Mouse (Mus musculus) embryonic facial prominence, embryonic 14.5 days (tissue): Measurements from ENCODE around the gene Tet3. TPM values are rescaled to one million over a fixed set of nuclear protein-coding genes. Genes with fewer than 3 reads are reported as not detected.

Source experiments
- ATAC-seq: fragments of 200-750 bp; cut with Nextera tagmentation; 2 replicates; pipeline ENCODE4 v1.8.0; 2017; ENCODE audit warnings: low read depth, moderate number of reproducible peaks, moderate TSS enrichment
- DNase-seq: peaks from one replicate; pipeline ENCODE4 v3.0.0-alpha.2; 2015; ENCODE audit warnings: low spot score
- H3K27ac ChIP-seq: fragments of 300-500 bp; sonication (generic); replicated peaks from 2 replicates; pipeline ENCODE4 v1.5.1; 2014; ENCODE audit warnings: low read depth, mild to moderate bottlenecking, low read length, moderate library complexity
- H3K27me3 ChIP-seq: fragments of 300-500 bp; sonication (generic); replicated peaks from 2 replicates; pipeline ENCODE4 v1.6.1; 2014; ENCODE audit warnings: low read length; ENCODE audit not compliant: control insufficient read depth, insufficient read depth
- H3K36me3 ChIP-seq: fragments of 300-500 bp; sonication (generic); 2 replicates; pipeline ENCODE4 v1.6.1; 2014; ENCODE audit warnings: low read length, mixed read lengths; ENCODE audit not compliant: control insufficient read depth, insufficient read depth
- H3K4me1 ChIP-seq: fragments of 300-500 bp; sonication (generic); 2 replicates; pipeline ENCODE4 v1.6.1; 2014; ENCODE audit warnings: antibody characterized with exemption, low read length; ENCODE audit not compliant: control insufficient read depth, insufficient read depth
- H3K4me2 ChIP-seq: fragments of 300-500 bp; sonication (generic); 2 replicates; pipeline ENCODE4 v1.6.1; 2014; ENCODE audit warnings: low read depth, mild to moderate bottlenecking, low read length, moderate library complexity, mixed read lengths
- H3K4me3 ChIP-seq: fragments of 300-500 bp; sonication (generic); 2 replicates; pipeline ENCODE4 v1.5.1; 2014; ENCODE audit warnings: low read depth, mild to moderate bottlenecking, low read length
- H3K9ac ChIP-seq: fragments of 300-500 bp; sonication (generic); 2 replicates; pipeline ENCODE4 v1.6.1; 2014; ENCODE audit warnings: low read depth, mild to moderate bottlenecking, low read length, moderate library complexity, mixed read lengths
- H3K9me3 ChIP-seq: fragments of 300-500 bp; sonication (generic); 2 replicates; pipeline ENCODE4 v1.6.1; 2016; ENCODE audit warnings: low read length; ENCODE audit not compliant: control insufficient read depth
- WGBS: fragments of 180-500 bp; shearing (Covaris S2); extraction: QIAGEN DNeasy Blood & Tissue Kit; methylation state at CpG from one replicate; pipeline ENCODE4 v1.1.7; 2014; 5-methylcytosine and 5-hydroxymethylcytosine counted together
- polyA plus RNA-seq: library from polyadenylated mRNA; unstranded; fragments of >200 nt; fragmentation: Nextera tagmentation; extraction: Ambion mirVana; gene quantifications from 2 replicates; pipeline ENCODE4 v1.2.1, GENCODE M21; 2014

Tet3 gene
- polyA plus RNA-seq, result 32.4 and 37.3 TPM in 2 replicates

DNA sequence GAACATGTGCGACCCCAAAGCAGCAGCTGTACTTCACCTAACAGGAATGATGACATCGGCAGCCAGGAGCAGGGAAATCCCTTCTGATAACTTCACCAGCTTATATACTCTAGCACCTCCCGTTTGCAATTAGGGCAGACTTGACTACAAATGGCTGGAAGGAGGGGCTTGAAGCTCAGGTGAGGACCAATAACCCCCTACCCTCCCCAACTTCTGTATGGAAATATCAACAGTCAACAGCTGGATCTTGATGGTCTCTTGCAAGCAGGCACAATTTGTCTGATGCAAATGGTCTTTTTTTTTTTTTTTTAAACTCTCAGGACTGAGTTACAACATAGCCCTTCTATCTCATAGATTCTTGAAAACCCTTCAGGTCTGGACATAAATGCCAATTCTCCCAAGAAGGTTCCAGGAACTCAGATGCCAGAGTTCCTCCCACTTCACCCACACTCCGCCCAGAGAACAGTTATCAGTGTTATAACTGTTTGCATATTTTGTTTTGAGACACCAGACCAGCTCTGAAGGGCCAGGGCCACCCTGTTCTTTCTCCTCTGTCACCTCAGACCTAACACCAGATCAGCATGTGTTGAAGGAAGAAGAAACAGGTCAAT is at the start of gene Tet3:
Gene Tet3 (minus strand): TSS at position 51 of the 611 bp plus-strand sequence.
- Histone ChIP-seq H3K4me3 (no peak within 1 kb of the TSS), H3K4me1 (peaks cover 18% of the 10 kb centered on the region), H3K9me3 (no peaks in the 10 kb centered on the region), H3K27me3 (no peaks in the 10 kb centered on the region), H3K27ac (0 out of 2 replicates have a peak within 1 kb of the TSS, but pooled peaks have one; percentile 24), H3K4me2 (peak within 1 kb of the TSS; percentile 86; the same call in 1 of the 2 replicates), H3K36me3 (no peaks in the 10 kb centered on the region), H3K9ac (no peak within 1 kb of the TSS)
- 61% methylated on average over 4 of the region's 4 CpGs for WGBS
- ATAC-seq, result no peak
- no peak for DNase-seq

DNA sequence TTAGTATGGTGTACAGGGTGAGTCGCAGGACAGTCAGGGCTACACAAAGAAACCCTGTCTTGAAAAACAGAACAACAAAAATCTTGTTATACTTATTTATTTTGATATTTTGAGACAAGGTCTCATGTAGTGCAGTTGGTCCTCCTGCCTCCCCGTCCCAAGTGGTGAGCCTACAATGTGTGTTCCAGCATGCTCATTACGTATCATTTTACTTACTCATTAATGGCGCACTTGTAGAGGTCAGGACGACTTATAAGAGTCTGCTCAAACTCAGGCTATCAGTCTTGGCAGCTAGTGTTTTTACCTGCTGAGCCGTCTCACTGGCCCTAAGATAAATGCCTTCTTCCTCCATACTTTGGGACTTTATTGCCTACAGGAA is 48.3 kb upstream of the Tet3 start:
- DNase-seq (no peak), ATAC-seq (peak; percentile 7)
- H3K9me3 ChIP-seq, result no peaks in the 10 kb centered on the region
- H3K4me1 ChIP-seq, result peaks cover 9% of the 10 kb centered on the region; the same call in 1 of the 2 replicates
- H3K27ac ChIP-seq, result peak overlapping the region; percentile 90
- WGBS, result 28% methylated on average over 6 of the region's 6 CpGs
- no peaks in the 10 kb centered on the region for H3K27me3 ChIP-seq
- H3K4me3 ChIP-seq, result peak overlapping the region; percentile 57
- H3K36me3 ChIP-seq, result no peaks in the 10 kb centered on the region
- H3K9ac ChIP-seq, result peak overlapping the region; percentile 72
- H3K4me2 ChIP-seq, result peak overlapping the region; percentile 70

DNA sequence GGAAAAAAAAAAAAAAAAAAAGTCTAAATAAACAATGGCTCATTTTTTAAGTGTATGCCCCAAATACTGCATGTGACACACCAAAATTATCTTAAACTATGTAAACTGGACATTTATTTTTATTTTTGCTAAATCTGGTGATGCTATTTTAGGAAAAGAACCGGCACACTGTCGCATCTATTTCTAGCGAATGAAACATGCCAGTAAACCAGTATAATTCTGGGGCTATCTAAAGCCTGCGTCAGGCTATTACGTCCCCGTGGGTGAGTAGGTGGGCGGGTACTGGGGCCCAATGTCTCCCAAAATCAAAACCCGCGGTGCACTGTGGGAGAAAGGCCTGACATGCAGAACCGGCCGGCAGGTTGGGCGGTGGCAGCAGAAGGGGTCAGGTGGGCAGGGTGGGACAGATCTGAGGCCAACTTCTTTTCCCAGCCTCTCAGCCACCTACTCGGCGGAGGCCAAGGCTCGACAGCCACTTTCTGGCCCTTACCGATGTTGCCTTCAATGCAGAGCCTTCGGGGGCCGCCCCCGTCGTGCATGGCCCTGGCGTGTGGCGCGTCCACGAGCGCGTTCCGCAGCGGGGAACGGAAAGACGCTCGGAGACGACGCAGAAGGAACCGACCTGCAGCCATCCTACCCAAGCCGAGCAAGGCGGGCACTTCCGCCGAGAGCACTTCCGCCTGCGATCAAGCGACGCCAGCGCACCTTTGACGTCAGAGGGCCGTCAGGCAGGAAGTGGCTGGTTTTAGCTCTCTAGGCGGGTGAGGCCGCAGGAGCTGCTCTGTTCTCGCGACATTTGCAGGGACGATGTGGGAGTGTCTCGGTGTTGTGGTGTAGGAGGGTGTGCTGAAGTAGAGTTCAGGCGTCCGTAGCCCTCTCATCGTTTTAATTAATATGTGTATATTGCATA is 47.6 kb upstream of the Tet3 start, which contains the start of gene Dguok:
Gene Dguok (minus strand): TSS at position 712 of the 910 bp plus-strand sequence.
- Histone ChIP-seq H3K4me1 (peaks cover 9% of the 10 kb centered on the region; the same call in 1 of the 2 replicates), H3K36me3 (no peaks in the 10 kb centered on the region), H3K9ac (peak within 1 kb of the TSS; percentile 72), H3K27ac (peak within 1 kb of the TSS; percentile 90), H3K9me3 (no peaks in the 10 kb centered on the region), H3K4me3 (peak within 1 kb of the TSS; percentile 57), H3K27me3 (no peaks in the 10 kb centered on the region), H3K4me2 (peak within 1 kb of the TSS; percentile 70)
- peak; percentile 100 for ATAC-seq
- 1% methylated on average over 45 of the region's 54 CpGs for WGBS
- DNase-seq, result peak; percentile 100

DNA sequence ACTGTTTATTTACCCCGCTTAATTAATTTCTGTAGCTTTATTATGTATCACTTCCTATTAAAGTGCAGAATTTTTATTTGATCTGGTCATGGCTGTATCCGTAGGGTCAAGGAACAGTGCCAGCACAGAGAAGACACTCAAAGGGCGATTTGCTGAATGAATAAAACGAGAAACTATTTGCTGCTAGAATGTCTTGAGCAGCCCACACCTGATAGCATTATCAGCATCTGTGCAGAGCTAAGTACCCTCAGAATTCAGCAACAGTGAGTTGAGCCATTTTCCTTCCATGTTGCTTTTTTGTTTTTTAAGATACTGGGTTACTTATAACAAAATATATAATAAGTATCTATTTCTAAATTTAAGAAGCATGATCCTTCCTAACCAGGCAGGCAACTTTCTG is 46.7 kb upstream of the Tet3 start:
- DNase-seq (no peak), ATAC-seq (no peak)
- Histone ChIP-seq H3K36me3 (0 out of 2 replicates have a peak, but pooled peaks cover 2% of the 10 kb centered on the region), H3K9ac (peak overlapping the region; percentile 72; the same call in 1 of the 2 replicates), H3K4me3 (peak overlapping the region; percentile 57), H3K27ac (peak overlapping the region; percentile 90; the same call in 1 of the 2 replicates), H3K27me3 (no peaks in the 10 kb centered on the region), H3K4me1 (peaks cover 9% of the 10 kb centered on the region; the same call in 1 of the 2 replicates), H3K4me2 (peak overlapping the region; percentile 70), H3K9me3 (no peaks in the 10 kb centered on the region)
- WGBS, result 92% methylated on average over 4 of the region's 4 CpGs

DNA sequence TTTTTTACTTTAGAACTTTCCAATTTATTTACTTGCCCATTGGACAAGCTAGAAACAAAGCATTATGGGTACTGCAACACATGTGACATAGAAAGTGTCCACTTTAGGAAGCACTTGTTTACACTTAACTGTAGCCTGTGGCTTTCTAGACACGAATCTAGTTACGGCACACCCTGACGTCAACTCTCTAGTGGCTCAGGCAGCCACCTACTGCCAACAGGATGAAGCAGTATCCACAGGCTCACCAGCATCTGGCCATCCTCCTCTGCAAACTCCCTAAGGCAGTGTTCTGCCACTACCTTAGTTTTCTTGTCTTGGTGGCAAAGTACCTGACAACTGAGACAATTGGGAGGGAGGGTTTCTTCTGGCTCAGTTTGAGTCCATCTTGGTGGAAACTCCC is 44.5 kb upstream of the Tet3 start:
- no peaks in the 10 kb centered on the region for H3K9me3 ChIP-seq
- H3K27ac ChIP-seq, result no peak overlapping the region
- H3K27me3 ChIP-seq, result no peaks in the 10 kb centered on the region
- no peak for DNase-seq
- WGBS, result 74% methylated on average over 3 of the region's 3 CpGs
- no peak for ATAC-seq
- 0 out of 2 replicates have a peak, but pooled peaks cover 4% of the 10 kb centered on the region for H3K36me3 ChIP-seq
- no peak overlapping the region for H3K4me2 ChIP-seq
- no peak overlapping the region for H3K4me3 ChIP-seq
- H3K9ac ChIP-seq, result no peak overlapping the region
- H3K4me1 ChIP-seq, result peaks cover 9% of the 10 kb centered on the region; the same call in 1 of the 2 replicates

DNA sequence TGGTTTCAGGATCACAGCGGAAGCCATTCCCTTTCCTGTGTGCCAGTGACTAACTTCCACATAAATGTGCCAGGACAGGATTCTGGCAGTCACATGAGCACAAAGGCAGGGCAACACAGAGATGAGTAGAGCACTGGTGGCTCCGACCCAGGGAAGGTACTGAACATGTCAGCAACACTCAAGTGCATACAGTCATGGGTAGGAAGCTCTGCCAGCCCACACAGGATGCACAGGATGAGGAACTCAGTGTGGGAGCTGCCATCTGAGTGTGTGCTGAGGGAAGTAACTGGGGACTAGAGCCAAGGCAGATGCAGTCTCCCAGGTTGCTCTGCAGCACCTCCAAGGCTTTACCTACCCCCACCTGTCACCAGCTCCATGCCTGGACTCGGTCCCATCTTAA is 43.8 kb upstream of the Tet3 start:
- DNase-seq (no peak), ATAC-seq (no peak)
- Histone ChIP-seq H3K4me3 (no peak overlapping the region), H3K9ac (no peak overlapping the region), H3K36me3 (0 out of 2 replicates have a peak, but pooled peaks cover 4% of the 10 kb centered on the region), H3K4me2 (no peak overlapping the region), H3K4me1 (peaks cover 9% of the 10 kb centered on the region; the same call in 1 of the 2 replicates), H3K27ac (no peak overlapping the region), H3K9me3 (no peaks in the 10 kb centered on the region), H3K27me3 (no peaks in the 10 kb centered on the region)
- 73% methylated on average over 3 of the region's 3 CpGs for WGBS

DNA sequence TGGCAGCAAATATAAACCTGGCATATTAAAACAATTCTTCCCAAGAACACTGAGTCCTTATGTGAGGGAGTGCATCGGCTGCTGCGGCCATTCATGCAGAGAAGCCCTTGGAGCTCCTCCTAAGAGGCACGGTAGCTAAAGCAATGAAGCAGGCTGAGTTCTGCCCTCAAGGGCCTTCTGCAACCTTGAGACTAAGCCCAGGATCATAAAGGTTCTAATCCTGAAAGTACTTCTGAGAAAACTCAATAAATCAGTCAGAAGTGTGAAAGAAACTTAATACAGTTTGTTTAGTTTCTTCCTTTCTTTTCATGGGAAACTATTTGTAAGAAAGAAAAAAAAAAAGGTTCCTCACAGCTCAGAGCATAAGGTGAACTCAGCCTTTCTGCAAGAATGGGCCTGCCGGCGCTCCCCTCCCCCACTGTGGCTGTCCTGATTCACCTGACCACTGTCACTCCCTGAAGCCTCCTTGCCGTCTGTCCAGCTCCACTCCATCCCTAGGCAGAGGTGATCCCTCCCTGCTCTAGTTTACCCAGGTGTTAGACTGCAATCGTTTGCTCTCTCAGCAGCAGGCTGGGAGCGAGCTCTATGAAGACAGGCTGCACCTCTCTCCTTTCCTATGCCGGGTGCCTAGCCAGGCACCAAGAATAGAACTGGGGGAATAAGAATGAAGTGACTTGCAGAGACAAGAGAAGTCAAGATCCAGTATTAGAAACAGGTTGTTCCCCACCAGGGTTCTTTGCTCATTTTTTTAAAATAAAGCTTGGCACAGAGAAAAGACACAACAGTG is 42.8 kb upstream of the Tet3 start:
- Histone ChIP-seq H3K4me3 (no peak overlapping the region), H3K4me1 (peaks cover 3% of the 10 kb centered on the region; the same call in 1 of the 2 replicates), H3K36me3 (0 out of 2 replicates have a peak, but pooled peaks cover 4% of the 10 kb centered on the region), H3K9ac (no peak overlapping the region), H3K9me3 (no peaks in the 10 kb centered on the region), H3K27ac (no peak overlapping the region), H3K27me3 (no peaks in the 10 kb centered on the region), H3K4me2 (no peak overlapping the region)
- WGBS, result 57% methylated on average over 9 of the region's 9 CpGs
- ATAC-seq (no peak), DNase-seq (no peak)

DNA sequence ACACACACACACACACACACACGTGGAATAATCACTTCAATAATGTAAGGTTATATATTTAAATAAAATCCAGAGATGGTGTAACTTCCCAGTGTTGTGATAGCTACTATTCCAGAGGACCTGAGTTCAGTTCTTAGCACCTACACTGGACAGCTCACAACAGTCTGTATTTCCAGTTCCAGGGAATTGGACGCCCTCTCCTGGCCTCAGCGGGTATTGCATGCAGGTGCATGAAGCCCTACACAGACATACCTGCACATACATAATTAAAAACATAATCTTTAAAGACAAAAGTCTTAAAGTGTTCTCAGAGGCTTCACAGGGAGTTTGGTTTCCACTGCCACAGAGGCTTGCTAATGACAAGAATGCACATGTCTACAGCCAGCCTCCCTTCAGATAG is 41.6 kb upstream of the Tet3 start:
- ATAC-seq, result no peak
- no peaks in the 10 kb centered on the region for H3K9me3 ChIP-seq
- WGBS, result 51% methylated on average over 3 of the region's 3 CpGs

More for the DNA sequence above, 41.6 kb upstream of the Tet3 start:
- H3K9ac ChIP-seq, result no peak overlapping the region
- H3K4me1 ChIP-seq, result no peaks in the 10 kb centered on the region
- DNase-seq, result no peak
- H3K27me3 ChIP-seq, result no peaks in the 10 kb centered on the region
- no peak overlapping the region for H3K4me3 ChIP-seq
- H3K4me2 ChIP-seq, result no peak overlapping the region
- 0 out of 2 replicates have a peak, but pooled peaks cover 9% of the 10 kb centered on the region for H3K36me3 ChIP-seq
- H3K27ac ChIP-seq, result no peak overlapping the region
